Mouse (Mus musculus) gastrocnemius, postnatal 36 days (tissue): ENCODE results near the gene Spop. TPM values are rescaled to one million over a fixed set of nuclear protein-coding genes. Genes with fewer than 3 reads are reported as not detected.
"Not testable (repeated sequence)": the region's sequence is repeated elsewhere in the genome, so short reads cannot be mapped to it uniquely, and the experiment has no call there.

Experiments
- DNase-seq, 2 experiments: peaks; one replicate each; pipeline ENCODE4 v3.0.0; 2022
- intact Hi-C: fragments of 180-260 bp; cut with DNase I; formaldehyde crosslinking; loops from one replicate; pipeline ENCODE4 v1.15.1; 2025
- total RNA-seq, 2 experiments: library from RNA; stranded (reverse); gene quantifications; 2 replicates each; pipeline ENCODE4 v1.2.3; 2021

The Spop gene
- total RNA-seq, 2 experiments from 2014 or later, result 178 to 196 TPM

- no peak for DNase-seq
- intact Hi-C loops, result no loop called here
These were observed 71.8 kb downstream of the Spop start for GRCm38 (mm10) chr11:95485634-95486033.

- intact Hi-C loops, result no loop called here
- no peak for DNase-seq
These were observed 73.4 kb downstream of the Spop start for GRCm38 (mm10) chr11:95487237-95487636.

GRCm38 (mm10) chr11:95490104-95490503 is 76.2 kb downstream of the Spop start:
- intact Hi-C loops, result no loop called here
- no peak for DNase-seq

GRCm38 (mm10) chr11:95492256-95492655 is 78.4 kb downstream of the Spop start:
- intact Hi-C loops, result no loop called here
- no peak for DNase-seq

- no peak for DNase-seq
- intact Hi-C loops, result no loop called here
These were observed 79.1 kb downstream of the Spop start for GRCm38 (mm10) chr11:95493010-95493409.

GRCm38 (mm10) chr11:95493950-95494349 is 80.1 kb downstream of the Spop start:
- intact Hi-C loops, result no loop called here
- DNase-seq, result no peak

- intact Hi-C loops, result no loop called here
- DNase-seq, result no peak
These were observed 80.5 kb downstream of the Spop start for GRCm38 (mm10) chr11:95494374-95494773.

- intact Hi-C loops, result no loop called here
- DNase-seq, result no peak
These were observed 82.0 kb downstream of the Spop start for GRCm38 (mm10) chr11:95495883-95496282.

GRCm38 (mm10) chr11:95497921-95498320 is 84.0 kb downstream of the Spop start:
- intact Hi-C loops, result no loop called here
- no peak for DNase-seq

GRCm38 (mm10) chr11:95500412-95500811 is 86.5 kb downstream of the Spop start:
- intact Hi-C loops, result loop anchor here (5.0 kb wide), 1 partner anchor 53 kb away; no protein-coding TSS in a partner anchor
- DNase-seq, result no peak

GRCm38 (mm10) chr11:95500836-95501235 is 87.0 kb downstream of the Spop start:
- no peak for DNase-seq
- intact Hi-C loops, result loop anchor here (5.0 kb wide), 1 partner anchor 54 kb away; no protein-coding TSS in a partner anchor

GRCm38 (mm10) chr11:95501826-95502225 is 87.9 kb downstream of the Spop start:
- DNase-seq, result not testable (repeated sequence)
- intact Hi-C loops, result loop anchor here (5.0 kb wide), 1 partner anchor 55 kb away; no protein-coding TSS in a partner anchor

GRCm38 (mm10) chr11:95503581-95504180 is 89.8 kb downstream of the Spop start:
- intact Hi-C loops, result loop anchor here (5.0 kb wide), 1 partner anchor 56 kb away; no protein-coding TSS in a partner anchor
- DNase-seq, result no peak

- no peak for DNase-seq
- intact Hi-C loops, result loop anchor here (5.0 kb wide), 1 partner anchor 57 kb away; no protein-coding TSS in a partner anchor
These were observed 90.4 kb downstream of the Spop start for GRCm38 (mm10) chr11:95504271-95504731.

- no peak for DNase-seq
- intact Hi-C loops, result no loop called here
These were observed 93.3 kb downstream of the Spop start for GRCm38 (mm10) chr11:95507041-95507716.

GRCm38 (mm10) chr11:95507785-95508184 is 93.9 kb downstream of the Spop start:
- intact Hi-C loops, result no loop called here
- DNase-seq, result no peak

- DNase-seq, result no peak
- intact Hi-C loops, result no loop called here
These were observed 94.5 kb downstream of the Spop start for GRCm38 (mm10) chr11:95508211-95508926.

GRCm38 (mm10) chr11:95509126-95509717 is 95.3 kb downstream of the Spop start:
- DNase-seq, result no peak
- intact Hi-C loops, result no loop called here

- intact Hi-C loops, result loop anchor here (5.0 kb wide), 1 partner anchor 123 kb away; no protein-coding TSS in a partner anchor
- DNase-seq, result no peak
These were observed 96.8 kb downstream of the Spop start for GRCm38 (mm10) chr11:95510631-95511030.

GRCm38 (mm10) chr11:95511919-95512318 is 98.0 kb downstream of the Spop start:
- intact Hi-C loops, result loop anchor here (5.0 kb wide), 1 partner anchor 125 kb away; no protein-coding TSS in a partner anchor
- DNase-seq, result no peak

GRCm38 (mm10) chr11:95512383-95512782 is 98.5 kb downstream of the Spop start:
- intact Hi-C loops, result loop anchor here (5.0 kb wide), 1 partner anchor 125 kb away; no protein-coding TSS in a partner anchor
- DNase-seq, result no peak
